Mouse (Mus musculus) spleen, adult 2 months (tissue): ENCODE data around the gene Maml3. TPM values are rescaled to one million over a fixed set of nuclear protein-coding genes. Genes with fewer than 3 reads are reported as not detected.

ENCODE experiments used
- DNase-seq, 2 experiments: peaks; one replicate each; pipeline versions ENCODE4 v3.0.0 to v3.0.0-alpha.2; 2012 to 2021; ENCODE audit warnings: low spot score in 2 of 2, low read depth in 1 of 2
- H3K27ac ChIP-seq: fragments of 200-500 bp; 2 replicates; pipeline ENCODE4 v1.5.1; 2012; ENCODE audit warnings: low read length, inconsistent platforms; ENCODE audit not compliant: insufficient read depth
- H3K27me3 ChIP-seq: fragments of 200-500 bp; 2 replicates; pipeline ENCODE4 v1.6.1; 2012; ENCODE audit warnings: mild to moderate bottlenecking, moderate library complexity, low read length, inconsistent platforms; ENCODE audit not compliant: control insufficient read depth, insufficient read depth
- H3K36me3 ChIP-seq: fragments of 200-500 bp; 2 replicates; pipeline ENCODE4 v1.6.1; 2012; ENCODE audit warnings: mild to moderate bottlenecking, low read length, inconsistent platforms; ENCODE audit not compliant: control insufficient read depth, insufficient read depth
- H3K4me1 ChIP-seq: fragments of 200-500 bp; 2 replicates; pipeline ENCODE4 v1.6.1; 2011; ENCODE audit warnings: inconsistent platforms; ENCODE audit not compliant: control insufficient read depth, insufficient read depth, insufficient read length
- H3K4me3 ChIP-seq: fragments of 200-500 bp; 2 replicates; pipeline ENCODE4 v1.5.1; 2011; ENCODE audit warnings: mild to moderate bottlenecking, inconsistent platforms; ENCODE audit not compliant: insufficient read depth, insufficient read length; ENCODE audit errors: extremely low read depth
- CTCF ChIP-seq: fragments of 200-500 bp; IDR thresholded peaks from 2 replicates; pipeline ENCODE4 v1.5.1; 2011; ENCODE audit warnings: mild to moderate bottlenecking, inconsistent platforms; ENCODE audit not compliant: insufficient read depth, insufficient read length, insufficient replicate concordance; ENCODE audit errors: extremely low read depth
- POLR2A ChIP-seq: fragments of 200-500 bp; IDR thresholded peaks from 2 replicates; pipeline ENCODE4 v1.6.1; 2011; ENCODE audit warnings: low read depth, low read length, inconsistent platforms
- WGBS: fragments of 180-500 bp; shearing (Covaris S2); methylation state at CpG from one replicate; pipeline ENCODE4 v1.1.7; 2018; 5-methylcytosine and 5-hydroxymethylcytosine counted together
- polyA plus RNA-seq: library from polyadenylated mRNA; depleted of rRNA; stranded (reverse); fragments of >200 nt; gene quantifications from 2 replicates; pipeline ENCODE4 v1.2.3, GENCODE M21; 2012

The Maml3 gene
- polyA plus RNA-seq, 1 experiment, result 2.7 TPM

GRCm38 (mm10) chr3:51688725-51689124 lies 416.2 kb downstream of the Maml3 start:
- H3K4me3 ChIP-seq, result no peak overlapping the region
- no peaks in the 10 kb centered on the region for H3K27me3 ChIP-seq
- no peak for DNase-seq
- H3K36me3 ChIP-seq, result peaks cover 8% of the 10 kb centered on the region
- 85% methylated on average over 8 of the region's 8 CpGs for WGBS
- no peaks in the 10 kb centered on the region for H3K4me1 ChIP-seq
- H3K27ac ChIP-seq, result no peak overlapping the region
- TF ChIP-seq POLR2A (no peak), CTCF (no peak)

GRCm38 (mm10) chr3:51686791-51687190 lies 418.1 kb downstream of the Maml3 start:
- 94% methylated on average over 6 of the region's 6 CpGs for WGBS
- no peak for DNase-seq
- H3K4me3 ChIP-seq, result no peak overlapping the region
- H3K36me3 ChIP-seq, result peaks cover 8% of the 10 kb centered on the region
- no peaks in the 10 kb centered on the region for H3K4me1 ChIP-seq
- no peaks in the 10 kb centered on the region for H3K27me3 ChIP-seq
- H3K27ac ChIP-seq, result no peak overlapping the region
- TF ChIP-seq CTCF (no peak), POLR2A (no peak)

GRCm38 (mm10) chr3:51686316-51686715 lies 418.6 kb downstream of the Maml3 start:
- TF ChIP-seq CTCF (no peak), POLR2A (no peak)
- peaks cover 8% of the 10 kb centered on the region for H3K36me3 ChIP-seq
- 89% methylated on average over 6 of the region's 6 CpGs for WGBS
- DNase-seq, result no peak
- no peaks in the 10 kb centered on the region for H3K4me1 ChIP-seq
- no peak overlapping the region for H3K27ac ChIP-seq
- no peak overlapping the region for H3K4me3 ChIP-seq
- no peaks in the 10 kb centered on the region for H3K27me3 ChIP-seq

- Histone ChIP-seq H3K4me3 (no peak overlapping the region), H3K36me3 (peaks cover 8% of the 10 kb centered on the region), H3K27ac (no peak overlapping the region), H3K27me3 (no peaks in the 10 kb centered on the region), H3K4me1 (no peaks in the 10 kb centered on the region)
- 95% methylated on average over 6 of the region's 6 CpGs for WGBS
- DNase-seq, result no peak
- no peak for TF ChIP-seq POLR2A
- no peak for TF ChIP-seq CTCF
Observed at GRCm38 (mm10) chr3:51685539-51685938, 419.3 kb downstream of the Maml3 start.

- DNase-seq, result no peak
- WGBS, result 83% methylated on average over 3 of the region's 3 CpGs
- H3K27me3 ChIP-seq, result no peaks in the 10 kb centered on the region
- no peak overlapping the region for H3K4me3 ChIP-seq
- H3K27ac ChIP-seq, result no peak overlapping the region
- no peaks in the 10 kb centered on the region for H3K4me1 ChIP-seq
- no peak for TF ChIP-seq CTCF
- TF ChIP-seq POLR2A, result no peak
- H3K36me3 ChIP-seq, result peaks cover 2% of the 10 kb centered on the region; the same call in 1 of the 2 replicates
Observed at GRCm38 (mm10) chr3:51674963-51675362, 429.9 kb downstream of the Maml3 start.

- peak in 1 of 2 experiments; percentile 23 for DNase-seq
- Histone ChIP-seq H3K27me3 (no peaks in the 10 kb centered on the region), H3K27ac (no peak overlapping the region), H3K4me1 (no peaks in the 10 kb centered on the region), H3K4me3 (no peak overlapping the region), H3K36me3 (peaks cover 2% of the 10 kb centered on the region; the same call in 1 of the 2 replicates)
- 81% methylated on average over 21 of the region's 21 CpGs for WGBS
- TF ChIP-seq CTCF, result peak; percentile 41; the same call in 1 of the 2 replicates
- no peak for TF ChIP-seq POLR2A
Observed at GRCm38 (mm10) chr3:51673408-51674086, 431.3 kb downstream of the Maml3 start.

GRCm38 (mm10) chr3:51672631-51673030 lies 432.2 kb downstream of the Maml3 start:
- Histone ChIP-seq H3K27ac (no peak overlapping the region), H3K36me3 (no peaks in the 10 kb centered on the region), H3K4me3 (no peak overlapping the region), H3K4me1 (no peaks in the 10 kb centered on the region), H3K27me3 (no peaks in the 10 kb centered on the region)
- WGBS, result 85% methylated on average over 4 of the region's 4 CpGs
- DNase-seq, result no peak
- no peak for TF ChIP-seq POLR2A
- no peak for TF ChIP-seq CTCF
